Mouse (Mus musculus): ENCODE data around the gene Nos1. TPM values are rescaled to one million over a fixed set of nuclear protein-coding genes. Genes with fewer than 3 reads are reported as not detected.
"Not testable (repeated sequence)": the region's sequence is repeated elsewhere in the genome, so short reads cannot be mapped to it uniquely, and the experiment has no call there.

Nos1 gene
- polyA plus RNA-seq, 1 experiment from 2014 or later: 0.39 TPM

DNA sequence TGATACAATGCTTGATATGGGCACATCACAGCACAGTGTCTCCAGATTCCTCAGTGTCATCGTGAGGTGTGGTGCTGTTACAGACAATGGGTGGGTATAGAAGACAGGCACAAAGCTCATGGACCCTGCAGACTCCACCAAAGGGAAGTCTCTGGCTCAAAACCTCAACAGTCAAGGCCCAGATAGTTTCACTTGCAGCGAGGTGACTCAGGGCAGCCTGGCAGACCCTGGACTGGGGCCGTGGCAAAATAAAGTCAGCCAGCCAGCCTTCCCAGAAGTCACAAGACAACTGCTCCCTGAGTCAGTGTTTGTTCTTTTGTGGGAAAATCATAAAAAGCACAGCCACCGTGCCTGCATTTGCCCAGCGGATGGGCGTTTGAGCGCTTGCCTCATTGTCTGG is 93.4 kb downstream of the Nos1 start:
- no peaks in the 10 kb centered on the region for H3K4me1 ChIP-seq
- H3K27me3 ChIP-seq: no peaks in the 10 kb centered on the region; the same call in 1 of the 2 replicates
- ATAC-seq (ENCODE audit: insufficient number of reproducible peaks, insufficient read depth, low FRiP score, low TSS enrichment, low read depth): no peak
- no peak overlapping the region for H3K4me2 ChIP-seq
- no peak overlapping the region for H3K27ac ChIP-seq
- no peaks in the 10 kb centered on the region for H3K36me3 ChIP-seq
- no peak overlapping the region for H3K4me3 ChIP-seq
- H3K9me3 ChIP-seq: 0 out of 2 replicates have a peak, but pooled peaks cover 4% of the 10 kb centered on the region
- WGBS: 85% methylated on average over 7 of the region's 7 CpGs
- H3K9ac ChIP-seq: no peak overlapping the region

GRCm38 (mm10) chr5:117879136-117879535 is 98.3 kb downstream of the Nos1 start:
- Histone ChIP-seq H3K36me3 (no peaks in the 10 kb centered on the region), H3K9ac (no peak overlapping the region), H3K27me3 (no peaks in the 10 kb centered on the region), H3K27ac (no peak overlapping the region), H3K4me3 (no peak overlapping the region), H3K4me1 (no peaks in the 10 kb centered on the region), H3K9me3 (0 out of 2 replicates have a peak, but pooled peaks cover 4% of the 10 kb centered on the region), H3K4me2 (no peak overlapping the region)
- WGBS: 40% methylated on average over 14 of the region's 14 CpGs
- no peak for ATAC-seq (ENCODE audit: insufficient number of reproducible peaks, insufficient read depth, low FRiP score, low TSS enrichment, low read depth)

- Histone ChIP-seq H3K4me1 (no peaks in the 10 kb centered on the region), H3K27me3 (no peaks in the 10 kb centered on the region), H3K4me2 (no peak overlapping the region), H3K27ac (no peak overlapping the region), H3K9me3 (0 out of 2 replicates have a peak, but pooled peaks cover 4% of the 10 kb centered on the region), H3K9ac (no peak overlapping the region), H3K4me3 (no peak overlapping the region), H3K36me3 (no peaks in the 10 kb centered on the region)
- 89% methylated on average over 9 of the region's 9 CpGs for WGBS
- no peak for ATAC-seq (ENCODE audit: insufficient number of reproducible peaks, insufficient read depth, low FRiP score, low TSS enrichment, low read depth)
Measured at GRCm38 (mm10) chr5:117880916-117881555, 100.2 kb downstream of the Nos1 start.

DNA sequence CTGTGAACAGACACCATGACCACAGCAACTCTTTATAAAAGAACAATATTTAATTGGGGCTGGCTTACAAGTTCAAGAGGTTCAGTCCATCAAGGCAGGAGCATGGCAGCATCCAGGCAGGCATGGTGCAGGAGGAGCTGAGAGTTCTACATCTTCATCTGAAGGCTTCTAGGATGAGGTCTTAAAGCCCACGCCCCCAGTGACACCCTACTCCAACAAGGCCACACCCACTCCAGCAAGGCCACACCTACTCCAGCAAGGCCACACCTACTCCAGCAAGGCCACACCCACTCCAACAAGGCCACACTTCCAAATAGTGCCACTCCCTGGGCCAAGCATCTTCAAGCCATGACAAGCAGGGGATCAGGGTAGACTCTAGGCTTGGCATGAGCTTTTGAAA is 101.6 kb downstream of the Nos1 start:
- not testable (repeated sequence) for H3K27ac ChIP-seq; ATAC-seq (ENCODE audit: insufficient number of reproducible peaks, insufficient read depth, low FRiP score, low TSS enrichment, low read depth); H3K4me1 ChIP-seq; H3K36me3 ChIP-seq; H3K9ac ChIP-seq; H3K4me2 ChIP-seq; H3K9me3 ChIP-seq; H3K4me3 ChIP-seq; H3K27me3 ChIP-seq
- WGBS: 74% methylated on average over 1 of the region's 1 CpGs

GRCm38 (mm10) chr5:117884991-117885390 is 104.2 kb downstream of the Nos1 start:
- Histone ChIP-seq H3K27ac (no peak overlapping the region), H3K4me1 (peaks cover 12% of the 10 kb centered on the region), H3K36me3 (no peaks in the 10 kb centered on the region), H3K9ac (no peak overlapping the region), H3K4me3 (no peak overlapping the region), H3K4me2 (no peak overlapping the region), H3K9me3 (no peaks in the 10 kb centered on the region), H3K27me3 (no peaks in the 10 kb centered on the region; the same call in 1 of the 2 replicates)
- 57% methylated on average over 2 of the region's 2 CpGs for WGBS
- no peak for ATAC-seq (ENCODE audit: insufficient number of reproducible peaks, insufficient read depth, low FRiP score, low TSS enrichment, low read depth)

DNA sequence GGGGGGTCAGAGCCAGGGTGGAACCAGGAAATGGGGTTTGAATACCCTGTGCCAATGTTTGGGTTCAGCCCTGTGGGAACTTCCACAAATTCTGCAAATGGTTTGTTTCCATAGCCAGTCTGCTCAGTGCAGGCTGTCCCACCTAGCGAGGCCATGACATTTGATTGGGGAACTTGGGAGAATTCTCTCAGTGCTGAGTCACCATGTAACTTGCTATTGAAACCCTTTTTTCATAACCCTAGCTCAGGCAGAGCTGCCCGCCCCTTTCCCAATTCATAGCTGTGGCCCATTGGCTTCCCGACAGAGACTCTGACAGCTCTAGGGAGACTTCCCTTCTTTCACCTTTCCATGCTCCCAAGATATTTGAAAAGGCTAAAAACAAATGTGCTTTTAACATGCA is 107.3 kb downstream of the Nos1 start:
- H3K4me1 ChIP-seq: peaks cover 12% of the 10 kb centered on the region
- WGBS: 72% methylated on average over 3 of the region's 3 CpGs
- no peak for ATAC-seq (ENCODE audit: insufficient number of reproducible peaks, insufficient read depth, low FRiP score, low TSS enrichment, low read depth)
- no peaks in the 10 kb centered on the region for H3K36me3 ChIP-seq
- H3K9ac ChIP-seq: no peak overlapping the region
- H3K4me2 ChIP-seq: no peak overlapping the region
- H3K27ac ChIP-seq: no peak overlapping the region
- no peaks in the 10 kb centered on the region for H3K9me3 ChIP-seq
- no peak overlapping the region for H3K4me3 ChIP-seq
- H3K27me3 ChIP-seq: no peaks in the 10 kb centered on the region; the same call in 1 of the 2 replicates

DNA sequence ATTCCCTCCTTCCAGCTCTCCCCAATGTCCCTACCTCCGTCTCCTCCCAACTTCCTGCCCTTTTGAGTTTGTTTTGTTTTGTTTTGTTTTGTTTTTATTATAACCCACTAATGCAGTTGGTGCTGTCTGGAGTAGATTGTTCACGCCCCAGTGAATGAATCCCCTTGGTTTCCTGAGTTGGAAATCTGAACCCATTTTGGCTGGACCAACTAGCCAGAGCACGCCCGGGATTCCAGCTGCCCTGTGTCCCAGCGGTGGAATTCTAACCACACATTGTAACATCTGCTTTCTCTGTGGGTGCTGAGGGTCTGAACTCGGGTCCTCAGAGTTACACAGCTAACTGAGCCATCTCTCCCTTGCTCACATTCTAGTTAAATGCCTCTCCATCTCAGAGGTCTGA is 108.1 kb downstream of the Nos1 start:
- H3K4me3 ChIP-seq: no peak overlapping the region
- no peak overlapping the region for H3K27ac ChIP-seq
- WGBS: 29% methylated on average over 6 of the region's 6 CpGs
- H3K4me2 ChIP-seq: no peak overlapping the region
- no peak overlapping the region for H3K9ac ChIP-seq
- H3K4me1 ChIP-seq: peaks cover 12% of the 10 kb centered on the region
- no peaks in the 10 kb centered on the region for H3K9me3 ChIP-seq
- H3K27me3 ChIP-seq: no peaks in the 10 kb centered on the region; the same call in 1 of the 2 replicates
- H3K36me3 ChIP-seq: no peaks in the 10 kb centered on the region
- ATAC-seq (ENCODE audit: insufficient number of reproducible peaks, insufficient read depth, low FRiP score, low TSS enrichment, low read depth): no peak

- no peak for ATAC-seq (ENCODE audit: insufficient number of reproducible peaks, insufficient read depth, low FRiP score, low TSS enrichment, low read depth)
- H3K27me3 ChIP-seq: no peaks in the 10 kb centered on the region; the same call in 1 of the 2 replicates
- no peaks in the 10 kb centered on the region for H3K9me3 ChIP-seq
- no peak overlapping the region for H3K9ac ChIP-seq
- H3K4me1 ChIP-seq: peaks cover 12% of the 10 kb centered on the region
- H3K4me2 ChIP-seq: no peak overlapping the region
- H3K36me3 ChIP-seq: no peaks in the 10 kb centered on the region
- no peak overlapping the region for H3K4me3 ChIP-seq
- H3K27ac ChIP-seq: no peak overlapping the region
- 74% methylated on average over 8 of the region's 8 CpGs for WGBS
Measured at GRCm38 (mm10) chr5:117889571-117889970, 108.7 kb downstream of the Nos1 start.

GRCm38 (mm10) chr5:117890871-117891270 is 110.0 kb downstream of the Nos1 start:
- Histone ChIP-seq H3K9me3 (no peaks in the 10 kb centered on the region), H3K9ac (no peak overlapping the region), H3K4me1 (peaks cover 12% of the 10 kb centered on the region), H3K4me2 (no peak overlapping the region), H3K27ac (no peak overlapping the region), H3K27me3 (no peaks in the 10 kb centered on the region; the same call in 1 of the 2 replicates), H3K36me3 (no peaks in the 10 kb centered on the region), H3K4me3 (no peak overlapping the region)
- no peak for ATAC-seq (ENCODE audit: insufficient number of reproducible peaks, insufficient read depth, low FRiP score, low TSS enrichment, low read depth)
- WGBS: 71% methylated on average over 8 of the region's 8 CpGs

DNA sequence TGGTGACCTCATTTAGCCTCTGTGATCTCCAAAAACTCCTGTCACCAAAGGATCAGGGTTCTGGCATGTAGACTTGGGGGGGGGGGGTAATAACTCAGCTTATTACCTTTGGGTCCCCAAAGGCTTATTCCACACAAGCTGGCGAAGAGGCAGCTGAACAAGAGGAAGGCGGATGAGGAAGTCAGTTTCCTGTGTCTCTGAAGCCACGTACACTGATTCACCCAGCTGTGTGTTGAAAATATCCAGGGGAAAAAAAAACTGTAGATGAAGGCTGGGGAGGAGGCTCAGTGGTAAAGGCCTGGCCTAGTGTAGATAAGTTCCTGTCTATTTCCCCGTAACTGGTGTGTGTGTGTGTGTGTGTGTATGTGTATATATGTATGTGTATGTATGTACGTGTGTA is 110.7 kb downstream of the Nos1 start:
- 70% methylated on average over 5 of the region's 5 CpGs for WGBS

GRCm38 (mm10) chr5:117894050-117894449 is 113.2 kb downstream of the Nos1 start:
- no peaks in the 10 kb centered on the region for H3K27me3 ChIP-seq
- H3K4me3 ChIP-seq: no peak overlapping the region
- H3K4me2 ChIP-seq: no peak overlapping the region
- no peaks in the 10 kb centered on the region for H3K9me3 ChIP-seq
- ATAC-seq (ENCODE audit: insufficient number of reproducible peaks, insufficient read depth, low FRiP score, low TSS enrichment, low read depth): no peak
- H3K36me3 ChIP-seq: no peaks in the 10 kb centered on the region
- H3K9ac ChIP-seq: no peak overlapping the region
- H3K27ac ChIP-seq: no peak overlapping the region
- H3K4me1 ChIP-seq: peaks cover 26% of the 10 kb centered on the region
- WGBS: 81% methylated on average over 5 of the region's 5 CpGs

More for the DNA sequence above, 110.7 kb downstream of the Nos1 start:
- no peak overlapping the region for H3K4me3 ChIP-seq
- peaks cover 12% of the 10 kb centered on the region for H3K4me1 ChIP-seq
- no peak overlapping the region for H3K4me2 ChIP-seq
- no peaks in the 10 kb centered on the region for H3K9me3 ChIP-seq
- no peaks in the 10 kb centered on the region for H3K36me3 ChIP-seq
- no peak overlapping the region for H3K27ac ChIP-seq
- no peak for ATAC-seq (ENCODE audit: insufficient number of reproducible peaks, insufficient read depth, low FRiP score, low TSS enrichment, low read depth)
- H3K9ac ChIP-seq: no peak overlapping the region
- H3K27me3 ChIP-seq: no peaks in the 10 kb centered on the region

- Histone ChIP-seq H3K27ac (peak overlapping the region; percentile 45; the same call in 1 of the 2 replicates), H3K9me3 (no peaks in the 10 kb centered on the region), H3K9ac (no peak overlapping the region), H3K27me3 (no peaks in the 10 kb centered on the region), H3K4me2 (no peak overlapping the region), H3K4me1 (peaks cover 32% of the 10 kb centered on the region), H3K4me3 (no peak overlapping the region), H3K36me3 (no peaks in the 10 kb centered on the region)
- 4% methylated on average over 9 of the region's 9 CpGs for WGBS
- no peak for ATAC-seq (ENCODE audit: insufficient number of reproducible peaks, insufficient read depth, low FRiP score, low TSS enrichment, low read depth)
Measured at GRCm38 (mm10) chr5:117898055-117898806, 117.4 kb downstream of the Nos1 start.

Measured in embryonic facial prominence, embryonic 13.5 days (tissue).